Mouse (Mus musculus) brain, embryonic 14.5 days (tissue): Measurements from ENCODE around the gene Sumf1. TPM values are rescaled to one million over a fixed set of nuclear protein-coding genes. Genes with fewer than 3 reads are reported as not detected.

Experiments used
- DNase-seq: peaks from one replicate; pipeline ENCODE4 v3.0.0-alpha.2; 2011; ENCODE audit warnings: low read depth
- CTCF ChIP-seq: fragments of 200-500 bp; IDR thresholded peaks from 2 replicates; pipeline ENCODE4 v1.5.1; 2012; ENCODE audit warnings: inconsistent platforms, mild to moderate bottlenecking, moderate library complexity, borderline replicate concordance; ENCODE audit not compliant: insufficient read depth, insufficient read length; ENCODE audit errors: extremely low read depth
- POLR2A ChIP-seq: fragments of 200-500 bp; IDR thresholded peaks from 2 replicates; pipeline ENCODE4 v1.6.1; 2012; ENCODE audit warnings: mild to moderate bottlenecking, inconsistent platforms, borderline replicate concordance; ENCODE audit not compliant: poor library complexity, insufficient read depth, insufficient read length, severe bottlenecking; ENCODE audit errors: extremely low read depth
- polyA plus RNA-seq: library from polyadenylated mRNA; depleted of rRNA; stranded (reverse); fragments of >200 nt; gene quantifications from 2 replicates; pipeline ENCODE4 v1.2.3, GENCODE M21; 2012

Gene Sumf1
- polyA plus RNA-seq, 1 experiment, result 9.8 TPM

GRCm38 (mm10) chr6:108132268-108132935 lies 53.0 kb downstream of the Sumf1 start:
- no peak for DNase-seq
- TF ChIP-seq CTCF, result no peak
- TF ChIP-seq POLR2A, result no peak

GRCm38 (mm10) chr6:108130718-108131117 lies 54.7 kb downstream of the Sumf1 start:
- DNase-seq, result no peak
- no peak for TF ChIP-seq POLR2A
- no peak for TF ChIP-seq CTCF

- no peak for DNase-seq
- TF ChIP-seq CTCF (no peak), POLR2A (no peak)
Measured at GRCm38 (mm10) chr6:108126631-108127030, 58.8 kb downstream of the Sumf1 start.

- peak; percentile 70 for DNase-seq
- TF ChIP-seq POLR2A (no peak), CTCF (no peak)
Measured at GRCm38 (mm10) chr6:108125474-108125873, 59.9 kb downstream of the Sumf1 start.

GRCm38 (mm10) chr6:108117881-108118280 lies 67.5 kb downstream of the Sumf1 start:
- no peak for DNase-seq
- TF ChIP-seq CTCF (no peak), POLR2A (no peak)

- DNase-seq, result no peak
- no peak for TF ChIP-seq POLR2A
- no peak for TF ChIP-seq CTCF
Measured at GRCm38 (mm10) chr6:108114971-108115370, 70.4 kb downstream of the Sumf1 start.

GRCm38 (mm10) chr6:108111693-108112092 lies 73.7 kb downstream of the Sumf1 start:
- no peak for DNase-seq
- no peak for TF ChIP-seq POLR2A
- no peak for TF ChIP-seq CTCF

- no peak for TF ChIP-seq CTCF
- TF ChIP-seq POLR2A, result no peak
Measured at GRCm38 (mm10) chr6:108110336-108110735, 75.0 kb downstream of the Sumf1 start.

GRCm38 (mm10) chr6:108107376-108107775 lies 78.0 kb downstream of the Sumf1 start:
- DNase-seq, result no peak

More at GRCm38 (mm10) chr6:108110336-108110735, 75.0 kb downstream of the Sumf1 start:
- DNase-seq, result no peak

GRCm38 (mm10) chr6:108101936-108102830 lies 83.2 kb downstream of the Sumf1 start:
- no peak for TF ChIP-seq CTCF
- DNase-seq, result peak; percentile 12

More at GRCm38 (mm10) chr6:108107376-108107775, 78.0 kb downstream of the Sumf1 start:
- TF ChIP-seq POLR2A (no peak), CTCF (no peak)

GRCm38 (mm10) chr6:108098846-108099217 lies 86.5 kb downstream of the Sumf1 start:
- no peak for DNase-seq
- TF ChIP-seq CTCF, result no peak
- TF ChIP-seq POLR2A, result no peak
